Mouse (Mus musculus) stomach, postnatal 0 days (tissue): Measurements from ENCODE around the gene Tmed8. TPM values are rescaled to one million over a fixed set of nuclear protein-coding genes. Genes with fewer than 3 reads are reported as not detected.
A peak's percentile ranks its signal among the peaks of the same experiment; 100 is the strongest.

Experiments used
- ATAC-seq: fragments of 200-750 bp; cut with Nextera tagmentation; 2 replicates; pipeline ENCODE4 v1.8.0; 2017; ENCODE audit not compliant: low FRiP score, low TSS enrichment
- DNase-seq: peaks from one replicate; pipeline ENCODE4 v3.0.0-alpha.2; 2016; ENCODE audit warnings: low spot score
- H3K27ac ChIP-seq: fragments of 300-500 bp; sonication (generic); replicated peaks from 2 replicates; pipeline ENCODE4 v1.5.1; 2014; ENCODE audit warnings: mild to moderate bottlenecking, control low read depth
- H3K27me3 ChIP-seq: fragments of 300-500 bp; sonication (generic); 2 replicates; pipeline ENCODE4 v1.6.1; 2014; ENCODE audit warnings: low read length; ENCODE audit not compliant: control insufficient read depth, insufficient read depth
- H3K36me3 ChIP-seq: fragments of 300-500 bp; sonication (generic); 2 replicates; pipeline ENCODE4 v1.6.1; 2014; ENCODE audit warnings: low read length, mixed read lengths; ENCODE audit not compliant: control insufficient read depth, insufficient read depth
- H3K4me1 ChIP-seq: fragments of 300-500 bp; sonication (generic); replicated peaks from 2 replicates; pipeline ENCODE4 v1.6.1; 2014; ENCODE audit warnings: antibody characterized with exemption; ENCODE audit not compliant: control insufficient read depth, insufficient read depth
- H3K4me2 ChIP-seq: fragments of 300-500 bp; sonication (generic); replicated peaks from 2 replicates; pipeline ENCODE4 v1.6.1; 2014; ENCODE audit warnings: low read depth, mild to moderate bottlenecking, control low read depth, moderate library complexity
- H3K4me3 ChIP-seq: fragments of 300-500 bp; sonication (generic); 2 replicates; pipeline ENCODE4 v1.5.1; 2014; ENCODE audit warnings: low read depth, low read length, control low read depth
- H3K9ac ChIP-seq: fragments of 300-500 bp; sonication (generic); 2 replicates; pipeline ENCODE4 v1.6.1; 2014; ENCODE audit warnings: mild to moderate bottlenecking, low read length, control low read depth, mixed read lengths
- H3K9me3 ChIP-seq: fragments of 300-500 bp; sonication (generic); 2 replicates; pipeline ENCODE4 v1.6.1; 2016; ENCODE audit warnings: low read length; ENCODE audit not compliant: control insufficient read depth
- CTCF ChIP-seq: IDR thresholded peaks from 2 replicates; pipeline ENCODE4 v1.5.1; 2016; ENCODE audit warnings: antibody characterized with exemption, low read depth, mild to moderate bottlenecking, moderate library complexity
- EP300 ChIP-seq: optimal IDR thresholded peaks from 2 replicates; pipeline ENCODE3; 2016; ENCODE audit warnings: antibody characterized with exemption
- WGBS: fragments of 180-500 bp; shearing (Covaris S2); extraction: QIAGEN DNeasy Blood & Tissue Kit; methylation state at CpG from one replicate; pipeline ENCODE4 v1.1.7; 2014; 5-methylcytosine and 5-hydroxymethylcytosine counted together
- polyA plus RNA-seq: library from polyadenylated mRNA; unstranded; fragments of >200 nt; fragmentation: Nextera tagmentation; extraction: Ambion mirVana; gene quantifications from 2 replicates; pipeline ENCODE4 v1.2.1, GENCODE M21; 2015

Tmed8 gene
- polyA plus RNA-seq, result 1.1 TPM in 2 replicates

- Histone ChIP-seq H3K9ac (peak within 1 kb of the TSS; percentile 94), H3K4me1 (no peaks in the 10 kb centered on the region), H3K9me3 (no peaks in the 10 kb centered on the region), H3K4me3 (peak within 1 kb of the TSS; percentile 90), H3K36me3 (no peaks in the 10 kb centered on the region), H3K27me3 (no peaks in the 10 kb centered on the region), H3K4me2 (peak within 1 kb of the TSS; percentile 97), H3K27ac (peak within 1 kb of the TSS; percentile 67)
- DNase-seq, result peak; percentile 80
- WGBS, result under 1% methylated on average over 30 of the region's 70 CpGs
- ATAC-seq, result peak; percentile 96
- no peak for TF ChIP-seq CTCF
- no peak for TF ChIP-seq EP300
Observed at GRCm38 (mm10) chr12:87199973-87200586, at the start of gene Tmed8. Gene Tmed8, minus strand, starts transcription at chr12:87200454.

- peaks cover 19% of the 10 kb centered on the region for H3K36me3 ChIP-seq
- no peak within 1 kb of the TSS for H3K4me2 ChIP-seq
- no peak within 1 kb of the TSS for H3K4me3 ChIP-seq
- DNase-seq (no peak), ATAC-seq (no peak)
- no peaks in the 10 kb centered on the region for H3K27me3 ChIP-seq
- no peak within 1 kb of the TSS for H3K9ac ChIP-seq
- H3K27ac ChIP-seq, result no peak within 1 kb of the TSS
- H3K4me1 ChIP-seq, result no peaks in the 10 kb centered on the region
- TF ChIP-seq CTCF (no peak), EP300 (no peak)
- H3K9me3 ChIP-seq, result no peaks in the 10 kb centered on the region
- 88% methylated on average over 1 of the region's 1 CpGs for WGBS
Observed at GRCm38 (mm10) chr12:87238632-87239031, 38.4 kb upstream of the Tmed8 start, which contains the start of gene Noxred1. Gene Noxred1, minus strand, starts transcription at chr12:87238732.

- Histone ChIP-seq H3K4me3 (no peak overlapping the region), H3K27ac (no peak overlapping the region), H3K9me3 (no peaks in the 10 kb centered on the region), H3K9ac (no peak overlapping the region), H3K27me3 (no peaks in the 10 kb centered on the region), H3K4me2 (no peak overlapping the region), H3K4me1 (no peaks in the 10 kb centered on the region), H3K36me3 (peaks cover 15% of the 10 kb centered on the region)
- WGBS, result 78% methylated on average over 5 of the region's 5 CpGs
- no peak for TF ChIP-seq EP300
- TF ChIP-seq CTCF, result no peak
- DNase-seq (no peak), ATAC-seq (no peak)
Observed at GRCm38 (mm10) chr12:87236882-87237483, 36.7 kb upstream of the Tmed8 start.

- no peaks in the 10 kb centered on the region for H3K27me3 ChIP-seq
- no peak for ATAC-seq
- TF ChIP-seq EP300, result no peak
- TF ChIP-seq CTCF, result no peak
- no peaks in the 10 kb centered on the region for H3K9me3 ChIP-seq
- no peak overlapping the region for H3K4me3 ChIP-seq
- no peak overlapping the region for H3K4me2 ChIP-seq
- no peaks in the 10 kb centered on the region for H3K4me1 ChIP-seq
- H3K27ac ChIP-seq, result no peak overlapping the region
- no peaks in the 10 kb centered on the region for H3K36me3 ChIP-seq
- H3K9ac ChIP-seq, result no peak overlapping the region
- DNase-seq, result no peak
Observed at GRCm38 (mm10) chr12:87230379-87230895, 30.2 kb upstream of the Tmed8 start.

- Histone ChIP-seq H3K27me3 (no peaks in the 10 kb centered on the region), H3K4me2 (no peak overlapping the region), H3K27ac (no peak overlapping the region), H3K9me3 (no peaks in the 10 kb centered on the region), H3K4me3 (no peak overlapping the region), H3K4me1 (no peaks in the 10 kb centered on the region), H3K36me3 (no peaks in the 10 kb centered on the region), H3K9ac (no peak overlapping the region)
- no peak for DNase-seq
- 90% methylated on average over 2 of the region's 2 CpGs for WGBS
- ATAC-seq, result no peak
- TF ChIP-seq CTCF, result no peak
- no peak for TF ChIP-seq EP300
Observed at GRCm38 (mm10) chr12:87229633-87230032, 29.4 kb upstream of the Tmed8 start.

- no peak overlapping the region for H3K4me3 ChIP-seq
- no peak for DNase-seq
- H3K27ac ChIP-seq, result no peak overlapping the region
- no peaks in the 10 kb centered on the region for H3K27me3 ChIP-seq
- no peak overlapping the region for H3K4me2 ChIP-seq
- 66% methylated on average over 7 of the region's 7 CpGs for WGBS
- H3K36me3 ChIP-seq, result no peaks in the 10 kb centered on the region
- TF ChIP-seq EP300 (no peak), CTCF (0 out of 2 replicates have a peak, but pooled peaks have one; percentile 6)
- no peak overlapping the region for H3K9ac ChIP-seq
- ATAC-seq, result no peak
- no peaks in the 10 kb centered on the region for H3K9me3 ChIP-seq
- H3K4me1 ChIP-seq, result no peaks in the 10 kb centered on the region
Observed at GRCm38 (mm10) chr12:87226801-87227200, 26.5 kb upstream of the Tmed8 start.
